Mouse (Mus musculus) layer of hippocampus, adult 9-10 months (tissue): Measurements from ENCODE around the gene Casc3.

ENCODE experiments used
- DNase-seq: peaks from one replicate; pipeline ENCODE4 v3.0.0; 2022; ENCODE audit warnings: low spot score

Gene Casc3

GRCm38 (mm10) chr11:98835725-98836124, 31.0 kb downstream of the Casc3 start:
- DNase-seq, result no peak

- DNase-seq, result no peak
Observed at GRCm38 (mm10) chr11:98836128-98836527, 31.4 kb downstream of the Casc3 start.

- no peak for DNase-seq
Observed at GRCm38 (mm10) chr11:98836651-98837141, 32.0 kb downstream of the Casc3 start, which contains the start of gene Rapgefl1. Rapgefl1 (plus strand) TSS chr11:98836785.

GRCm38 (mm10) chr11:98837231-98837704, 32.6 kb downstream of the Casc3 start:
- DNase-seq, result no peak

GRCm38 (mm10) chr11:98837917-98838316, 33.2 kb downstream of the Casc3 start:
- DNase-seq, result no peak

GRCm38 (mm10) chr11:98838512-98838911, 33.8 kb downstream of the Casc3 start:
- no peak for DNase-seq

GRCm38 (mm10) chr11:98839402-98839801, 34.7 kb downstream of the Casc3 start:
- no peak for DNase-seq

- no peak for DNase-seq
Observed at GRCm38 (mm10) chr11:98839897-98840296, 35.2 kb downstream of the Casc3 start.

GRCm38 (mm10) chr11:98846016-98846415, 41.3 kb downstream of the Casc3 start:
- no peak for DNase-seq

GRCm38 (mm10) chr11:98846865-98847604, 42.3 kb downstream of the Casc3 start:
- no peak for DNase-seq

GRCm38 (mm10) chr11:98849196-98849894, 44.6 kb downstream of the Casc3 start:
- no peak for DNase-seq

- no peak for DNase-seq
Observed at GRCm38 (mm10) chr11:98850100-98851093, 45.7 kb downstream of the Casc3 start.

GRCm38 (mm10) chr11:98854116-98854515, 49.4 kb downstream of the Casc3 start:
- no peak for DNase-seq

- DNase-seq, result no peak
Observed at GRCm38 (mm10) chr11:98854659-98855058, 50.0 kb downstream of the Casc3 start.

GRCm38 (mm10) chr11:98858759-98859731, 54.3 kb downstream of the Casc3 start:
- peak; percentile 97 for DNase-seq

GRCm38 (mm10) chr11:98863028-98863750, 58.5 kb downstream of the Casc3 start, which contains the start of gene Wipf2:
Wipf2 (plus strand) TSS chr11:98863638.
- peak; percentile 86 for DNase-seq

- DNase-seq, result no peak
Observed at GRCm38 (mm10) chr11:98863751-98864429, 59.2 kb downstream of the Casc3 start.

- DNase-seq, result no peak
Observed at GRCm38 (mm10) chr11:98867293-98867692, 62.6 kb downstream of the Casc3 start.

GRCm38 (mm10) chr11:98869906-98870305, 65.2 kb downstream of the Casc3 start:
- DNase-seq, result no peak
